Mouse (Mus musculus) stomach, postnatal 0 days (tissue): ENCODE measurements around the gene Shisa6.

Experiments used
- CTCF ChIP-seq: IDR thresholded peaks from 2 replicates; pipeline ENCODE4 v1.5.1; 2016; ENCODE audit warnings: antibody characterized with exemption, low read depth, mild to moderate bottlenecking, moderate library complexity
- EP300 ChIP-seq: optimal IDR thresholded peaks from 2 replicates; pipeline ENCODE3; 2016; ENCODE audit warnings: antibody characterized with exemption

GRCm38 (mm10) chr11:66177781-66178180 is 348.0 kb downstream of the Shisa6 start:
- TF ChIP-seq CTCF, result no peak
- no peak for TF ChIP-seq EP300
